Mouse (Mus musculus): Measurements from ENCODE around the gene Rbm20. TPM values are rescaled to one million over a fixed set of nuclear protein-coding genes. Genes with fewer than 3 reads are reported as not detected.

The Rbm20 gene
- polyA plus RNA-seq, 1 experiment from 2014 or later = 51.8 TPM

DNA sequence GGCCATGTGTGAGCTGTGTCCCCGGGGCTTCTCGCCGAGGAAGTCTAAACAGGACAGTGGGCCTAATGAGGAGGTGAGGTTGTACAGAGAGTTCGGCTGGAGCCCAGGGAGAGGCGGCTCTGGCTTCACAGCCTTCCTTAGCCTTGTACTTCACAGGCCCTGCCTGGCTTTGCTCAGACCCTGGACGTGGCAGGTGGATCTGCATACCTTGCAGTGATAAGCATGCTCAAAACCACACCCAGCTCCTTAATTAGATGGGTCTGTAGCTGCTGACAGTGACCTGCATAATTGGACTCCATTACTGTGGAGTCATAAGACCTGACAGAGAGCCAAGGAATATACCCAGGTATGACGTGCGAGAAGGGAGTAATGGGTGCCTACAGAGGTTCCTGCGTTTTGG lies 102.3 kb downstream of the Rbm20 start:
- H3K9ac ChIP-seq = no peak overlapping the region

DNA sequence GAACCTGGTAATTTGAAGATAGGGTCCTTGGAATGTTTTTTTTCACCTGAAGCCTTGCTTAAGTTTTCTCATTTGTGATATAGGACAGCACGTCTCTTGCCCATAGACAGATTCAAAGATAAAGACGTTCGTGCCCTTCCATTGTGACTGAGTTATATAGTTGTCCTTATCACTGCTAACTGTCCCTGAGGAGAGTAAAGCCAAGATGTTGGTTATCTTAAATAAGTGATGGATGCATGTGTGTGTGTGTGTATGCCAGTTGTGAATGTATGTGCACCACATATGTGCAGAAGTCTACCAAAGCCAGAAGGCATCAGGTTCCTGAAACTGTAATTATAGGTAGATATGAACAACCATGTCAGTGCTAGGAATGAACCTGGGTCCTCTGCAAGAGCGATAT lies 102.7 kb downstream of the Rbm20 start:
- no peak overlapping the region for H3K9ac ChIP-seq
- peaks cover 3% of the 10 kb centered on the region; the same call in 1 of the 2 replicates for H3K36me3 ChIP-seq
- H3K4me1 ChIP-seq (replicated peaks) = peaks cover 26% of the 10 kb centered on the region
- no peak overlapping the region for H3K27ac ChIP-seq (ENCODE audit: poor library complexity, severe bottlenecking)
- no peak overlapping the region for H3K4me2 ChIP-seq
- 70% methylated on average over 4 of the region's 4 CpGs for WGBS
- no peak for ATAC-seq (ENCODE audit: insufficient number of reproducible peaks, low FRiP score)
- H3K27me3 ChIP-seq (replicated peaks) = no peaks in the 10 kb centered on the region
- H3K9me3 ChIP-seq (replicated peaks) = no peaks in the 10 kb centered on the region
- H3K4me3 ChIP-seq = no peak overlapping the region

More for the DNA sequence above, 102.3 kb downstream of the Rbm20 start:
- H3K4me1 ChIP-seq (replicated peaks) = peaks cover 28% of the 10 kb centered on the region
- H3K9me3 ChIP-seq (replicated peaks) = no peaks in the 10 kb centered on the region
- 56% methylated on average over 9 of the region's 9 CpGs for WGBS
- no peaks in the 10 kb centered on the region for H3K27me3 ChIP-seq (replicated peaks)
- peaks cover 3% of the 10 kb centered on the region; the same call in 1 of the 2 replicates for H3K36me3 ChIP-seq
- H3K27ac ChIP-seq (ENCODE audit: poor library complexity, severe bottlenecking) = peak overlapping the region; percentile 3; the same call in 1 of the 2 replicates
- no peak overlapping the region for H3K4me3 ChIP-seq
- H3K4me2 ChIP-seq = no peak overlapping the region
- no peak for ATAC-seq (ENCODE audit: insufficient number of reproducible peaks, low FRiP score)

DNA sequence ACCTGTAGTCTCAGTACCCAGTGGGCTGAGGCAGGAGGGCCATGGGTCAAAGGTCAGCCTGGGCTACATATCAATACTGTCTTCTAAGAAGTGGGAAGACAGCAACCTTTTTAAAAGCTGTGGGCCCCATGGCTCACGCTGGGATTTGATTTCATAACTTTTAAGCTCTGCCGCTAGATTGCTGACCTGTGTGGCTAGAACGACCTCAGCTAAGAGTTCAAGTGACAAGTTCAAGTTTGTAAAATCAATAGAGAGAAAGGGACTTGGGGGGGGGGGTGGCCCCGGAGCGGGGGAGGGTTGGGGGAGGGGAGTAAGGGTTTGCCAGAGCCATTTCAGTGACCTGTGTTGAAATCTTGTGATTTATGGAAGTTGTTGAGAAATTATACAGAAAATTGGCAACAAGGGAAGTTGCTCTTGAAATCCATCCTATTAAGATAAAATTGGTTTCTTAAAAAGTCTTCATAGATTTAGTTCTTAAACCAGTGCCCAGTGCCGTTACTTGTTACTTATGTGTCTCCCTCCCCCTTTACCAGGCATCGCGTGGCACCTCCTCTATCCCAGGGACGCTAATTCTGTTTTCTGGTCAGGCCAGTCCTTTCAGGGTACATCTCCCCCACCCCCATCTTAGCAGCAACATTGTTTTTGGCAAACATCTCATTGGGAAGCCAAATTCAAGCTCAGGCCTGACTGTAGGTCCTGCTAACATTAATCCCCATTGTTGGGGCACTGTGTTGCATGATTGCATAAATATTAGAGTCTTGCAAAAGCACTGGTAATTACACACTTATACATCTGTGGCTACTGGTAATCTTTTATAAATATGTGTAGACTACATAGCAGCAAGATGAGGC lies 103.9 kb downstream of the Rbm20 start:
- WGBS = 77% methylated on average over 9 of the region's 9 CpGs
- Histone ChIP-seq H3K36me3 (peaks cover 3% of the 10 kb centered on the region; the same call in 1 of the 2 replicates), H3K4me2 (no peak overlapping the region), H3K9me3 (replicated peaks) (no peaks in the 10 kb centered on the region), H3K4me3 (no peak overlapping the region), H3K27ac (ENCODE audit: poor library complexity, severe bottlenecking) (no peak overlapping the region), H3K9ac (no peak overlapping the region), H3K4me1 (replicated peaks) (peaks cover 34% of the 10 kb centered on the region), H3K27me3 (replicated peaks) (no peaks in the 10 kb centered on the region)
- no peak for ATAC-seq (ENCODE audit: insufficient number of reproducible peaks, low FRiP score)

DNA sequence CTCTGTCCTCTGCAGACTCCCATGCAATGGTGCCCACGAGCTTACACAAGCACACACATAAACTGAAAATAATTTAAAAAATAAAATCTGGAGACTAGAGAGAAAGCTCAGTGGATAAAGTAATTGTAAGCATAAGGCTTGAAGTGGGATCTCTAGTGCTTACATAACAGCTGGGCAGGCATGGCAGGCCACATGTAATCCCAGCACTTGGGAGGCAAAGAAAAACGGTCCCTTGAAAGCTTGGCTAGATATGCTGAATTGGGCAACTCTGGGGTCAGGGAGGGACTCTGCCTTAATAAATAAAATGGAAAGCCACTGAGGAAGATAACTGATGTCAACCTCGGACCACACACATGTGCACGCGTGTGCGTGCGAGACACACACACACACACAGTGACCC lies 104.7 kb downstream of the Rbm20 start:
- no peak overlapping the region for H3K4me2 ChIP-seq
- no peak for ATAC-seq (ENCODE audit: insufficient number of reproducible peaks, low FRiP score)
- no peaks in the 10 kb centered on the region for H3K9me3 ChIP-seq (replicated peaks)
- H3K27me3 ChIP-seq (replicated peaks) = no peaks in the 10 kb centered on the region
- no peak overlapping the region for H3K4me3 ChIP-seq
- 91% methylated on average over 7 of the region's 7 CpGs for WGBS
- no peak overlapping the region for H3K27ac ChIP-seq (ENCODE audit: poor library complexity, severe bottlenecking)
- H3K4me1 ChIP-seq (replicated peaks) = peaks cover 43% of the 10 kb centered on the region
- peaks cover 3% of the 10 kb centered on the region; the same call in 1 of the 2 replicates for H3K36me3 ChIP-seq
- H3K9ac ChIP-seq = no peak overlapping the region

DNA sequence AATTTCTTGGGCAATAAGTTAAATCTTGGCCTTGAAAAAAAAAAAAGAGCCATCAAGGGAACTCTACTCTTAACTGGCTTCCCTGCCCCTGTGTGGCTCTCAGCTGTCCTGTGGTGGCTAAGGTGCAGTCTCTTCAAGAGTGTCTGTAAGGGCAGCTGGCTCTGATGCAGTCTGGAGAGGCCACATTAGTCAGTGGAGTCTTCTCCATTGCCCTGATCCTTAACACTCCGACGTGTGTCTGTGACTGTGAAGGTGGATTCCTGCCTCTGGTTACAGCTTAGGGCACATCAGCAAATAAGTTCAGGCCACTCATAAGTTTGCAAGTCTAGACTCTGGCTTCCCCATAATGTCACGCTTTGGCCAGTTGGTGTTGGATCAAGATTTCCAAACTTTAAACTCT lies 108.2 kb downstream of the Rbm20 start:
- Histone ChIP-seq H3K4me3 (no peak overlapping the region), H3K4me1 (replicated peaks) (peaks cover 59% of the 10 kb centered on the region), H3K4me2 (no peak overlapping the region), H3K27me3 (replicated peaks) (no peaks in the 10 kb centered on the region), H3K36me3 (peaks cover 3% of the 10 kb centered on the region; the same call in 1 of the 2 replicates), H3K9ac (no peak overlapping the region), H3K9me3 (replicated peaks) (no peaks in the 10 kb centered on the region), H3K27ac (ENCODE audit: poor library complexity, severe bottlenecking) (no peak overlapping the region)
- no peak for ATAC-seq (ENCODE audit: insufficient number of reproducible peaks, low FRiP score)
- WGBS = 82% methylated on average over 3 of the region's 3 CpGs

DNA sequence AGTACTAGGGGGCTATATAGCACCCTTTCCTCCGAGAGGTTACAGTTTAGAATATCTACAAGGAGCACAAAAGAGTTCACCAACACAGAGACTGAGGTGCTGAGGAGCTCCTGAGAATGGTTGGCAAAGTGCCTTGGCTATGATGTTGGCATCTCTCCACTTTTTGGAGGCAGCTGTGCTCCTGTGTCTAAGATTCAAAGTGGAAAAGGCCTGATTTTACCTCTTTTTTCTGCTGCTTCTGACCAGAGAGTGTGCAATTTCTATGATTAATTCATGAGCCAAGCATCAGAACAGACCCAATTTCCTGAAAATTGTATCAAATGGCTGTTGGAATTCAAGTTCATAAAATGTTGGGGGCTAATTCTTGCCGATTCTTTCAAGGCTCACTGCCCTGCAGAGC lies 109.1 kb downstream of the Rbm20 start:
- Histone ChIP-seq H3K9me3 (replicated peaks) (no peaks in the 10 kb centered on the region), H3K9ac (no peak overlapping the region), H3K27ac (ENCODE audit: poor library complexity, severe bottlenecking) (no peak overlapping the region), H3K27me3 (replicated peaks) (no peaks in the 10 kb centered on the region), H3K4me3 (no peak overlapping the region), H3K4me2 (no peak overlapping the region), H3K36me3 (peaks cover 3% of the 10 kb centered on the region; the same call in 1 of the 2 replicates), H3K4me1 (replicated peaks) (peaks cover 64% of the 10 kb centered on the region)
- ATAC-seq (ENCODE audit: insufficient number of reproducible peaks, low FRiP score) = no peak
- WGBS = 49% methylated on average over 2 of the region's 2 CpGs

DNA sequence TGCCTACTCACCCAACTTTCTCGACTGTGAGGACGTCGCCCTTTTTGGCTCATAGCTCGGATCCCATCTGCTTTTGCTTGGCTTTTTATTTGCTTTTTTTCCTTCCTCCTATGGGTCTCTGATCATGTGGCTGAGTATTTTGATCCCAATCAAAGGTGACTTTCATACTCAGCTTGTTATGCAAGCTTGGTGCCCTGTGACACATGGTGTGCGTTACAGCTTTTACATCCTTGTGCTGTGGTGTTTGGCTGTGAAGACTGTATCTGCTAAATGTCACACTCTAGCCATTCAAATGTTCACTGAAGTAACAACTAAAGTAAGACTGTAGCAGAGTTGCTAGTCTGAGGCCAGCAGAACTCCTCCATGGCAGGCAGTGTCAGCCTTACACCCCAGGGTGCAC lies 109.7 kb downstream of the Rbm20 start:
- no peaks in the 10 kb centered on the region for H3K27me3 ChIP-seq (replicated peaks)
- peaks cover 3% of the 10 kb centered on the region; the same call in 1 of the 2 replicates for H3K36me3 ChIP-seq
- no peak overlapping the region for H3K4me3 ChIP-seq
- no peaks in the 10 kb centered on the region for H3K9me3 ChIP-seq (replicated peaks)
- no peak overlapping the region for H3K9ac ChIP-seq
- peaks cover 70% of the 10 kb centered on the region for H3K4me1 ChIP-seq (replicated peaks)
- no peak for ATAC-seq (ENCODE audit: insufficient number of reproducible peaks, low FRiP score)
- no peak overlapping the region for H3K4me2 ChIP-seq
- H3K27ac ChIP-seq (ENCODE audit: poor library complexity, severe bottlenecking) = no peak overlapping the region; the same call in 1 of the 2 replicates
- WGBS = 76% methylated on average over 5 of the region's 5 CpGs

DNA sequence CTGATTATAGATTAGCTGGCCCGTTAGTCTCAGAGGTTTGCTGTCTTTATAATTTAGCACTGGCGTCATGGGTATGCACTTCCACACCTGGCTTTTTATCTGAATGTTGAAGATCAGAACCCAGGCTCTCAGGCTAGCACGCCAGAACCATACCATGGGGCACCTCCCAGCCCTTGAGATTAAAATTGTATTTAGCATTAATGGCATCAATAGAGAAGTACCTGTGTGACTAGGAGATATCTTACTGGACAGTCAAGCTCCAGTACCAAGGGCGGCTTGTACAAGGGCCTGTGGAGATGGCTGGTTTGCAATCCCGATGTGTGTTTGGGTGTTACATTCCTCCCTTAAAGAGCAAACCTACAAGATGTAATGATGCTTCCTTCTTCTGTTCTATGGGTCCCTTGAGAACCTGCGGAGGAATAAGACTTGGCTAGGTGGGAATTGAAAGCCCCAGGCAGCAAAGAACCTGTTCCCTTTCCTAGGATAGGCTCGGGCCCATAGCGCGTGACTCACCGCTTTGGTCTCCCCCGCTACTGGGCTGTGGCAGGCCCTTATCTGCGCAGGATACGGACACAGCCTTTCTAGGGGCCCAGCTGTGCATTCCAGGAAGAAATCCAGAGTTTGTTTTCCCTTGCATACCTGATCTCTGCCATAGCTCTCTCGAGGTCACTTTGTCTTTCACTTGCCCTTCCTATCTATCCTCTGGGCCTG lies 111.7 kb downstream of the Rbm20 start:
- Histone ChIP-seq H3K27me3 (replicated peaks) (no peaks in the 10 kb centered on the region), H3K4me1 (replicated peaks) (peaks cover 88% of the 10 kb centered on the region), H3K4me2 (peak overlapping the region; percentile 40), H3K9ac (peak overlapping the region; percentile 7; the same call in 1 of the 2 replicates), H3K27ac (ENCODE audit: poor library complexity, severe bottlenecking) (peak overlapping the region; percentile 67), H3K4me3 (no peak overlapping the region), H3K36me3 (peaks cover 3% of the 10 kb centered on the region; the same call in 1 of the 2 replicates), H3K9me3 (replicated peaks) (no peaks in the 10 kb centered on the region)
- ATAC-seq (ENCODE audit: insufficient number of reproducible peaks, low FRiP score) = no peak; the same call in 1 of the 2 replicates
- 24% methylated on average over 14 of the region's 14 CpGs for WGBS

DNA sequence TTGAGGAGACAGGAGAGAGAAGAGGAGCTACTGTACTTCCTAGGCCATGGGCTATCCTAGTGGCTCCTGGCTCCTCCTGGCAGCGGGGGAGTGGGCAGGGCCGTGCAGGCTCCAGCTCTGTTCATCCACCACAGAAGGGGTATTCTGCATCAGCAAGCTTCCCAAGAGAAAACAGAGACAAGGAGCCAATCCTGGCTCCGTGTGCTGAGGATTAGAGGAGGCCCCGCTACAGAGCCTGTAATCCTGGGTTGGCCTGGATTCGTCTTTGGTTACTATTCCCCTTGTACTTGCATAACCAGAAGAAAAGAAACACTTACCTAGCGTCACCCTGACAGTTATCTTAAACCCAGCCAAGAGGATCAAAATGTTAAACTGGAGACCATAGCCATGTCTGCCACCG lies 112.5 kb downstream of the Rbm20 start:
- Histone ChIP-seq H3K4me2 (no peak overlapping the region), H3K9me3 (replicated peaks) (no peaks in the 10 kb centered on the region), H3K27ac (ENCODE audit: poor library complexity, severe bottlenecking) (peak overlapping the region; percentile 67), H3K4me3 (no peak overlapping the region), H3K4me1 (replicated peaks) (peaks cover 94% of the 10 kb centered on the region), H3K9ac (0 out of 2 replicates have a peak overlapping the region, but pooled peaks have one; percentile 37), H3K36me3 (no peaks in the 10 kb centered on the region), H3K27me3 (replicated peaks) (no peaks in the 10 kb centered on the region)
- 52% methylated on average over 7 of the region's 7 CpGs for WGBS
- ATAC-seq (ENCODE audit: insufficient number of reproducible peaks, low FRiP score) = no peak

DNA sequence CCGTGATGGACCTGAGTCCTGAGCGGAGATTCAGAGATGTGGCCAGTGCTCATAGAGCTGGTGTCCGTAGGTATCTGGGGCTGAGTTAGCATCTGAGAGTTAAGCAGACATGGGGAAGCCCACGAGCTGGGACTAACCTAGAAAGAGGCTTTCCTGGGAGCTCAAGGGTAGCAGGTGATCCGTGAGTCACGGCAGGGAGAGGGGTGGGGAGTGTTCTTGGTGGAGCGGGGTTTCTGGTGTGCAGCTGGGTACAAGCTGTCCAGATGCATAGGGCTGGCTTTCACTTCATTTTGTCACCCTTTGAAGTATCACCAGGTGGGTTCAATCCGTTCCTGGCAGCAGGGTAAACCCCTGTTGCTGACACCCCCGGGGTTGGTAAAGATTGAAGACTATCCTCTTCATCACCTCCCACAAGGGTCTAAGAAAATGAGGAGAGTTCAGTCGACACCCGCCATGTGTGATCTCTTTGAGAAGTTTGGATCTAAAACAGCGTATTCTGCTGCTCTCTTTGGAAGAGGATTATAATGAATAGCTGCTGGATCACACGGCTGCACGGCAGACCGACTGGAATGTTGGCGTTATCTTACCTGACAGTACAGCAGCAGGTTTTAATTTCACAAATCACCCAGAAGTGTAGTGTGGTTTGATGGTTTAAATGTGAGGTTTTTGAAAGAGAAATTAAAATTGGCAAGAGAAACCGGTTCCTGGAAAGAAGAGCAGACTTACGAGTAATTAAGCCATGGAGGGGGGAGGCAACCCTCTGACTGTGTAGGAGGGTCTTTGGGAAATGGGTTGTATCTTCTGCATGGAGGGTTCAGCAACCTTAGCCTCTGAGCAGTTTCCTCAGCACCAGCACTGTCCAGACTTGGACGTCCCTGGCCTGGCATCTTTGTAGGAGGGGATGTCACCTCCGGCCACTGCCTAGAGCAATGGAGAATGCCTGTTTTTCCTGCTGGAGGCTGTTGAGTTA lies 114.9 kb downstream of the Rbm20 start:
- 52% methylated on average over 20 of the region's 20 CpGs for WGBS
- Histone ChIP-seq H3K9me3 (replicated peaks) (no peaks in the 10 kb centered on the region), H3K27me3 (replicated peaks) (no peaks in the 10 kb centered on the region), H3K4me2 (peak overlapping the region; percentile 53), H3K36me3 (no peaks in the 10 kb centered on the region), H3K9ac (peak overlapping the region; percentile 41; the same call in 1 of the 2 replicates), H3K4me1 (replicated peaks) (peaks cover 92% of the 10 kb centered on the region), H3K27ac (ENCODE audit: poor library complexity, severe bottlenecking) (peak overlapping the region; percentile 89), H3K4me3 (no peak overlapping the region)
- no peak for ATAC-seq (ENCODE audit: insufficient number of reproducible peaks, low FRiP score)
